Mouse (Mus musculus) ES-E14 (cell line): Measurements from ENCODE around the gene Disp1.

Experiments
- CHD2 ChIP-seq: IDR thresholded peaks from 2 replicates; pipeline ENCODE4 v1.6.1; 2014; ENCODE audit warnings: mild to moderate bottlenecking, low read depth, low read length, inconsistent platforms
- HCFC1 ChIP-seq: IDR thresholded peaks from 2 replicates; pipeline ENCODE4 v1.6.1; 2012; ENCODE audit warnings: low read length, inconsistent platforms, borderline replicate concordance; ENCODE audit not compliant: insufficient read depth
- MAFK ChIP-seq: IDR thresholded peaks from 2 replicates; pipeline ENCODE4 v1.6.1; 2014; ENCODE audit warnings: mild to moderate bottlenecking, low read depth, low read length, inconsistent platforms; ENCODE audit not compliant: insufficient read depth
- ZC3H11A ChIP-seq: IDR thresholded peaks from 2 replicates; pipeline ENCODE4 v1.6.1; 2012; ENCODE audit warnings: low read depth, mild to moderate bottlenecking, inconsistent platforms, low read length, borderline replicate concordance
- ZNF384 ChIP-seq: IDR thresholded peaks from 2 replicates; pipeline ENCODE4 v1.6.1; 2012; ENCODE audit warnings: low read depth, low read length, inconsistent platforms

DNA sequence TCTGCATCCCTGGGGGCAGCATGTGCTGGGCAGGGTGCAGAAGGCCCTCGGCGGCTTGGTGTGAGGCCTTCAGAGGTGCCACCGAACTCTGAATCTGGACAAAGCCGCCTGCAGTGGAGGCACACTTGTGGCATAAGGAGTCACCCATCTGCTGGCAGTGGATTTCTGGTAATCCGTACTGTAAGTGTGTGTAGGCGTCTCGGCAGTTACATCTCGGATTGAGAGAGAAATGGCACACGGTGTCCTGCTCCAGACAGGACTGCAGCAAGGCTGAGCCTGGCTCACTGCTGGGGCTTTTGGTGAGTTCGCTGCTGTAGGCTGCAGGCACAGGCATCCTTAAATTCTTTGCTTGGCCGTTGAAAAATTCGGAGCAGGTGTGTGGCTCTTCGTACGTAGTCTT is 134.5 kb downstream of the Disp1 start:
- TF ChIP-seq ZC3H11A (no peak), ZNF384 (no peak), HCFC1 (no peak), CHD2 (no peak), MAFK (no peak)
